Mouse (Mus musculus): ENCODE data around the gene Gapdh.

The Gapdh gene

DNA sequence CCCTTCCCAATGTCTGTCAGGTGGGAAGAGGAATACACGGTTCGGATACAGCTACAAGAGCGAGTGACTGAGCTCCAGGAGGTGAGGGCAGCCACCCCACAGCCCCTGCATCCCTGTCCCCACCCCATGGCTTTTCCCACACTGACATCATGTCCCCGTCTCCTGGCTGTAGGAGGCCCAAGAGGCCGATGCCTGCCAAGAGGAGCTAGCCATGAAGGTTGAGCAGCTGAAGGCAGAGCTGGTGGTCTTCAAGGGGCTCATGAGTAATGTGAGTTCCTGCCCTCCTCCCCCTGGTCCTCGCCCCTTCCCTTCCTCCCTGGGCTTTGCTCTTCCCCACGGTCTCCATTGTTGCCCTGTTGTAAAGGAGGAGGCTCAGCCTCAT lies 16.7 kb downstream of the Gapdh start:
- no peak for DNase-seq (ENCODE audit: low spot score in 2 of 2)

DNA sequence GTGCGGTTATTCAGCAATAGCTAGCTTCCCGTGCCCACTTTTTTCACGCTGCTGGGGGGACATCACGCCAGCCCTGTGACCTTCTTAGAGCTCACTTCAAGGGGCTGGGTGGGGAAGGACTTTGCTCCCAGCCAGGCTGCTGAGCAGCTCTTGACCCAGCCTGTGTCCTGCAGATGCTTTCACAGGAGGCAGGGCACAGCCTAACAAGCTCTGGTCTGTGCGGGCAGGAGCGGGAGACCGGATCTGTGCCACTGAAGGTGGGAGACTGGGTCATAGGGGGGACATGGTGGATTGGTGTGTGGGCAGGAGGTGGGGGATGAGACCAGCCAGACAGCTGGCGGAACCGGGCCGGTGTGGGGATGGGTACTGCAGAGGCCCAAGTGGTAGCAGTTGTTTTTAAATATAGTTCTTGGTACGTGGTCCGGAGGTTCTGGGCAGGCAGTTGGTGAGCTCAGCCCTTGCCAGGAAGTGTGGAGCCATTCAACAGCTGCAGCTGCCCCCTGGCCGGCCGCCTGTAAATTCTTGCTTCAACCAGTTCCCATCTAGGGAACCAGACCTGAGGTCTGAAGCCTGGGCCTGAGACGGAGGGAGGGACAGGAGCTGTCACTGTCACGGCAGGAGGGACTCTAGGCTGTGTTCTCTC lies 17.2 kb downstream of the Gapdh start:
- no peak for DNase-seq (ENCODE audit: low spot score in 2 of 2)

DNA sequence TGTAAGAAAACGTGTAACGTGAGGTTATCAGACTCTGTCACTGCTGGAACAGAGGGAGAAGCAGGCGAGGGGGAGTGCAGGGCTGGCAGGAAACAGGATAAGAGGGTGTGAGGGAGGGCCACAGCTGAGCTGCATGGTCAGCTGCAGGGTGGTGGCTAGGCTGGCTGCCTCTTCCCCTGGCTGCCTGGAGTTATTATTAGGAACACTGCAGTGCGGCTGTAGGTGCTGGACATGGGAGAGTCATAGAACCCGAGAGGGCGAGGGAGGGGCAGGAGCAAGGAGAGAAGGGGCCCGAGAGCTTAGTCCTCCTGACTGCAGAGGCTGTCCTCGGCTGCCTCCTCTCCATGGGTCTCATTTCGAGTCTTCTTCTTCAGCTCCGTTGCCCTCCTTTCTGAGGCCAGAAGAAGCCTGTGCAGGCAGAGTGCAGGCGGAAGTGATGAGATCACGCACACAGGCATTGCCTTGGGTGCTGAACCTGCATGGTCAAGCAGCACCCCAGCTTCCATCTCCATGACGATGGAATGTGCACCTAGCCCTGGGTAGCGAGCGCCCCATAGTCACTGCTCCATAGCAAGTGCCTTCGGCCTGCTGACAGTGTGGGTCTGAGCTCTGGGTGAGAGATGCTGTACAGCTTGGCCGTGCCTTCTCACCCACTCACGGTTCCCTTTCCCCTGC lies 17.9 kb downstream of the Gapdh start:
- no peak for DNase-seq (ENCODE audit: low spot score in 2 of 2)

DNA sequence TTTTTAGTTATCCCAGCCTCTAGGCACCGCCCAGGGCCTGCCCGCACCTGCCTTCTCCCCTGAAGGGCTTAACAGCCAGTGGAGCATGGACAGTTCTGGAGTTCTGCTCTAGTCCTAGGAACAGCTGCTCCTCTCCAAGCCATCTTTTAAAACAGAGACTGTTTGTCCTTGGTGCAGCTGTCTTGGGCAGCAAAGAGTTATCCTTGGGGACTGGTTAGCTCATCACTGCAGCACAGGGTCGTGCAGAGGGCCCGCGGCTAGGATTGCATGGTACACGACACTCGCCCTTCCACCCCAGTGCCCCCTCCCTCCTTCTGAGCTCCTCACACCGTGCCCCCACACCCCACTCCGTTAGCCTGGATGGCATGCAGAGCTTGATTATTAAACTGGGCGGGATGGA lies 18.9 kb downstream of the Gapdh start:
- no peak for DNase-seq (ENCODE audit: low spot score in 2 of 2)

DNA sequence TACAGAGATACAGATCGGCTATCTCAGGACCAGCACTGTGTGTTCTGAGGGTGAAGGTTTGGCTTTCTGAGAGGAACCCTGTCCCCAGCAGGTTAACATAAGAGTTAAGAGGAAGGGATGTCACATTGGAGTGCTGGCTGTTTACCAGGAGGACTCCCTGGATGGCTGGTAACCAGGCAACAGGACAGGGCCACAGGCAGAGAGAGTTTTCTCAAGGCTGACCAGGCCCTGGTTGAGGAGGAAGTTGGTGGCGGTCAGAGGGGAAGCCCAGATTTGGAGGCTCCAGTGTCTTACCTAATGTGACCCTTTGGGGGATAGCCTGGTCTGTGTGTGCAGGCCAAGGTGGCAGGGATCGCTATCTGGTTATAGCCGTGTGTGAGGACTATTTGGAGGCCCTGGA lies 19.5 kb downstream of the Gapdh start:
- DNase-seq (ENCODE audit: low spot score in 2 of 2), result no peak

DNA sequence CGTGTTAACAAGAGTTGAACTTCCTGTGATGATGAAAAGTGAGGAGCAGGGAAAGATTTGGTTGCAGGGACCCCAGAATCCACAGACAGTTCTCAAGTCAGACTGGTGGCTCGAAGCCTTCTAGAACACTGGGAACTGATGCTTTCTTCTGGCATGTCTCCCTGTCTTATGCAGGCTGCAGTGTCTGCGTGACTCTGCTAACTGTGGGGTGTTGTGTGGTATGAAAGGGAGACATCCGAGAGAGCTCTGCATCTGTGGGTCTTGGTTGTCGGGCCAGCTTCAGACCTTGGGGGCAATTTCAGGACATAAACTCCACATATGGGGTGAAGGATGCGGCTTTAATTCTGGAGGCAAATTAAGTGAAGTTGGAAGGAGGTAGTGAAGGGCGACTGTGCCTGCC lies 20.1 kb downstream of the Gapdh start:
- no peak for DNase-seq (ENCODE audit: low spot score in 2 of 2)

DNA sequence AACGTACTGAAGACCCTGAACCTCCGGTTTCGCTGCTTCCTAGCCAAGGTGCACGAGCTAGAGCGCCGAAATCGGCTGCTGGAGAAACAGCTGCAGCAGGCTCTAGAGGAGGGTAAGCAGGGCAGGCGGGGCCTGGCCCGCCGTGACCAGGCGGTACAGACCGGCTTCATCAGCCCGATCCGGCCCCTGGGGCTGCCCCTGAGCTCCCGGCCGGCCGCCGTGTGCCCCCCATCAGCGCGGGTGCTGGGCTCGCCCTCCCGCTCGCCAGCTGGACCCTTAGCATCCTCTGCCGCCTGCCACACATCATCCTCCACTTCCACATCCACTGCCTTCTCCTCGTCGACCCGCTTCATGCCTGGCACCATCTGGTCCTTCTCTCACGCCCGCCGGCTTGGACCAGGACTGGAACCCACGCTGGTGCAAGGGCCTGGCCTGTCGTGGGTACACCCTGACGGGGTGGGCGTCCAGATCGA lies 20.8 kb downstream of the Gapdh start:
- DNase-seq (ENCODE audit: low spot score in 2 of 2), result peak in 1 of 2 experiments; percentile 32

DNA sequence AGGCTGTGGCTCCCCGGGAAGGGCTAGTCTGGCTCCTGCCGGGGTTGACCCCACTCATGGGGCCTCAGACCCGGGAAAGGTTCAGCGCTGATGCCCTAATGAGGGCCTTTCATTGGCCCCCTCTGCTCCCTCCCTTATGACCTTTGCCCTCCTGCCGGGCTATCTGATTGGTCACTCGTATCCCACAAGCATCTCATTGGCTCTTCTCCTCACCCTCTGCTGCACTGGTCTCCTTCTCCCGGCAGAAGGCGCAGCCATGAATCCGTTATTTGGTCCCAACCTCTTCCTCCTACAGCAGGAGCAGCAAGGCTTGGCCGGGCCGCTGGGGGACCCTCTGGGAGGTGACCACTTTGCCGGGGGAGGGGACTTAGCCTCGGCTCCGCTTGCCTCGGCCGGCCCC lies 21.3 kb downstream of the Gapdh start, which contains the start of gene Iffo1:
TSS of gene Iffo1 (plus strand) at position 241 of the 400 bp plus-strand sequence.
- DNase-seq (ENCODE audit: low spot score in 2 of 2), result peak; percentile 75 to 82

DNA sequence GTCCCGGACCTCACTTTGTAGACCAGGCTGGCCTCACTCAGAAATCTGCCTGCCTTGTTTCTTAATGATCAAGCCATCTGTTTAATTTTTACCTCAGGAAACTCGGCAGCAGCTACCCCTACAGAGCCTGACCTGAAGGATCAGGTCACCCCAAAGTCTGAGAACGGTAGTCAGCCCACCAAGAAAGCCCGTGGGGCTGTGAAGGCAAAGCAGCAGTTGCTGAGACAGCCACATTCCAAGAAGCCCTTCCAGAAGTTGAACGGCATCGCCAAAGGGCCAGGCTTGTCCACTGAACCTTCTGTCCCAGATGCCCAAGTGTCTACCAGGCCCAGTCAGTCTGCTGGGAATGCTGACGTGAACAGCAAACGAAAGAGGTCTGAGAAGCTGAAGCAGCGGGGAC lies 22.4 kb downstream of the Gapdh start:
- DNase-seq (ENCODE audit: low spot score in 2 of 2), result no peak

DNA sequence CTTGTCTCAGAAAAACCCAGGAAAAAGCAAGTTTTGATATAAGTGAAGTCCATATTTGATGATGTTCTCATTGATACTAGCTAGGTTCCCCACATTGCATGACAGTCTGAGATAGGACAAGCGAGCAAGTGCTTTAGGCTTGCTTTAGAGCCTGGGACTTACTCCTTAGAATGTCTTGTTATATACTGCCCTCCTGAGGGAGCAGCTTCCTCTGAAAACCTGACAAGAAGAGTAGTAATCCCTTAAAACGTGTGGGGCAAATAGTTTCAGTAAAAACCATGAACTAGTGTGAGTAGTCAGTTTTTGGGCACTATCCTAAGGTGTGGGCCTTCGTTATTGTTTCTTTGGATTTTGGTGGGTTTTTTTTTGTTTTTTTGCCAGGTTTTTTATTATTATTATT lies 23.1 kb downstream of the Gapdh start:
- no peak for DNase-seq (ENCODE audit: low spot score in 2 of 2)

DNA sequence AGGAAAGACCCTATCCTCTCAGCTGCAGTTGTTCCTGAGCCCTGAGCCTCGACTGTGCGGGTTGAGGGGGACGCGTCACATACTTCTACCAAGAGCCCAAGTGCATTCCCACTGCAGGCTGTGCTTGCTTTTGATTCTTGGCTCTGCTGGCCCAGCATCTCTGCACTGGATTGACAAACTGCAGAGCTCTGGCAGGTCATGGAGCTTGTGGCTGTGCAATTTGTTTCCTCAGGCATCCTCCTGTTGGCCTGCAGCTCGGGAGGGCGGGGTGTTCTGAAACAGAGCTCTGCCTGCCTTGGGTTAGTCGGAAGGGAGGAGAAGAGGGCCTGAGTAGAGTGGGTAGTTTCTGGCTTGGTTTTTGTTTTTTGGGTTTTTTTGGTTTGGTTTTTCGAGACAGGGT lies 23.8 kb downstream of the Gapdh start:
- DNase-seq (ENCODE audit: low spot score in 2 of 2), result no peak

DNA sequence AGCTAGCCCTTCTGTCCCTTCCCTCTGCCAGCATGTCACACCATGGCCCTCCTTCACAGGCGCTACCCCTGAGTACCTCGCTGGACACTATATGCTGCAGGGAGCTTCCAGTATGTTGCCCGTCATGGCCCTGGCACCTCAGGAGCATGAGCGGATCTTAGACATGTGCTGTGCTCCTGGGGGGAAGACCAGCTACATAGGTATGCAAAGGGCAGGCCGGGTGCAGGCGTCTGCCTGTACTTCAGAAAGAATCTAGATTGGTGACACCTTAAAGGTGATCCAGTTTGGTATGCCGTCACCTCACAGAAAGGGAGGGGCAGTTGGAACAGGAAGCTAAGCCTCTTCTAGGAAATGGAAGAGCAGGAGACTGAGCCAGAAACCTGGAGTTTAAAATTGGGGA lies 26.5 kb downstream of the Gapdh start:
- DNase-seq (ENCODE audit: low spot score in 2 of 2), result no peak

DNA sequence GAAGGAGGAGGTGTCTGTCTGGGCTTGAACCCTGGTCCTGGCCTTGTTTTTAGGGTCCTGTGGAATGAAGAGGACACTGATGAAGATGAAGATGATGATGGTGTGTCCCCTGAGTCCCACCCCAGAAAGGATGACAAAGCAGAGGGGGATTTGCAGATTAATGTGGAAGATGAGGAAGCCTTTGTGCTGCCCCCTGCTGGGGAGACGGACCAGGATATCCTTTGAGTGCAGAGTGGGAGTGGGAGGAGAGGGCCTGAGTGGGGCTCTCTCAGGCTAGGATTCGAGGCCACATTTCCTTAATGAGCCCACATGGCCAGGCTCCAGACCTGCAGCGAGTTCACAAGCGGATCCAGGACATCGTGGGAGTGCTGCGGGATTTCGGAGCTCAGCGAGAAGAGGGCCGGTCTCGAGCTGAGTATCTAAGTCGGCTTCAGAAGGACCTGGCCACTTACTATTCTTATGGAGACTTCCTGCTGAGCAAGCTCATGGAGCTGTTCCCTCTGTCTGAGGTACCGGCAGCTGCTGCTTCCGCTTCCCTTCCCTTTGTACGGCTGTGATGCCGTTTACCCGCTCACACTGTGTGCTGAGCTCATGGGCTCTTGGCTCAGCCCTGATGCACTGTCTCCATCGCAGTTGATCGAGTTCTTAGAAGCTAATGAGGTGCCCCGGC lies 29.1 kb downstream of the Gapdh start:
- peak in 1 of 2 experiments; percentile 71 for DNase-seq (ENCODE audit: low spot score in 2 of 2)

DNA sequence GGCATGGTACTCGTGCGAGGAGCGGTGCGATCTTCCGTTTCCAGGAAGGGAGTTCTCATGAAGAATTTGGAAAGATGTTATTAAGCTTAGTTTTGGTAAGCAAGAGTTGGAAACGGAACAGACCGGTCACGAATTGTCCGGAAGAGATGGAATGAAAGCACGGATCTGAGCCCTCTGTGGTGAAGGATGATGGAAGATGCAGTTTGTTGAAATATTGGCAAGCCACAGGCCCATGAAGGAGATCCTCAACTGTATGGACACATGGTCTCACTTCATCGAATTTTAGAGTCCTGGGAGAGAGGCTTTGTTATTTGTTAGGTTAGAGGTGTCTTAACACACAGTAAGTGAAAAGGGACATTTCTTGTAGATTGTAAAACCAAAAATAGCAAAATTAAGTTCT lies 33.8 kb downstream of the Gapdh start:
- DNase-seq (ENCODE audit: low spot score in 2 of 2), result no peak

DNA sequence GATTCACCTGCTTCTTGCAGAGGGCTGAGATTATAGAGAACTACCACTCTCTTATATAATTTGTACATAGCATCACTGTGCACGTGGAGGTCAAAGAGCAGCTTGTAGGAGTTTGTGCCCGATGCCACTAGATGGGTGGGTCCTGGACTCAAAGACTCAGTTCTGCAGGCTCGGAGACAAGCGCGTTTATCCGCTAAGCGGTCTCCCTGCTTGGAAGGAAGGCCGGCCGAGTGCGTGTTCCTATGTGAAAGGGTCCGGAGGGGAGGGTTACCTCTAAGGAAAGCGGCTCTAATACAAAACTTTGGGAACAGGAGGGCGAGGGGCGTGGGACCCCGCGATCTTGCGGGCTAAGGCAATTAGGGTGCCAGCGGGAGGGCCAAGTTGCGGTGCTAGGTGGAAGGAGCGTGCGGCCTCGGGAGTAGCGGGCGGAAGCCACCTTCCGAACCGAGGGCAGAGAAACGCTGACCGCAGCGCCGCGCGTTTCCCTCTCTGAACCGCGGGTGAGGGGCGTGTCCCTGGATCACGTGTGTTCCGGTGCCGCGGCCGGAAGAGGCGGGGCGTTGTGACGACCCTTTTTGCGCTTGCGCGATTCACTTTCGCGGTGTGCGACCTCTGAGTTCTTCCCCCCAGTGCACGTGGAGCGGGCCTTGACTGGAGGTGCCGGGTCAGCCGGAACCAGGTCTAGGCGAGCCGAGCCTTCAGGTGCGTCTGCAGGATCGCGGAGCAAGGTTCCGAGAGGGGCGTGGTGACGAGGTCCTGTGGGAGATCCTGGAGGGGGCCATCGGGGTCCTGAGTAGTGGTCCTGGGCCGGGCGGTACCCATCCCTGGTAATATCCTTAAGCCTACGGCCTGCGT lies 34.7 kb downstream of the Gapdh start, which contains the start of gene Nop2:
TSS of gene Nop2 (plus strand) at position 608 of the 855 bp plus-strand sequence.
- peak; percentile 75 to 88 for DNase-seq (ENCODE audit: low spot score in 2 of 2)

DNA sequence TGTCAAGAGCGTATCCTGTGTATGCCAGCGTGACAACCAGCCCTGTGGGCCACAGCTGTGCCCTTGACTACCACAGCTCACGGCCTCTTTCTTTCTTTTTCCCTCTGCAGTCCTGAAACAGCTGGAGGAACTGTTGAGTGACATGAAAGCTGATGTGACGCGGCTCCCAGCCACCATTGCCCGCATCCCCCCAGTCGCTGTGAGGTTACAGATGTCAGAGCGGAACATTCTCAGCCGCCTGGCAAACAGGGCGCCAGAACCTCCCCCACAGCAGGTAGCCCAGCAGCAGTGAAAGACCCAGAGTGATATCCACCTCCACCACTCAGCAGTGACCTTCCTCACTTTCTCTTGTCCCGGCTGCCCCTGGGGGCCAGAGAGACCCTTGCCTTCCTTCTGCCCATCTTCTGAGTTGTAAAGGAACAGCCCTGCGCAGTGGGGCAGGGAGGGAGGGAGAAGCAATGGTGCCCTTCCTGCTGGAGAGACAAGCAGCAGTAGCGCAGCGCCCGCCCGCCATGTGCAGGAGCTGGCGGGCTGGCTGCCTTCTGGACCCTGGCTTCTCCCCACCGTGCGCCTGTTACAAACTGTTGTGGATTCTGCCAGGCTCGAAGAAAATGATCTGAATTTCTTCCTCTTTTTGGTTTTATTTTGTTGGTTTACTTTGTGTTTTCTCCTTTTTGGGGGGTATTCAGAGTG lies 36.4 kb downstream of the Gapdh start:
- no peak for DNase-seq (ENCODE audit: low spot score in 2 of 2)

DNA sequence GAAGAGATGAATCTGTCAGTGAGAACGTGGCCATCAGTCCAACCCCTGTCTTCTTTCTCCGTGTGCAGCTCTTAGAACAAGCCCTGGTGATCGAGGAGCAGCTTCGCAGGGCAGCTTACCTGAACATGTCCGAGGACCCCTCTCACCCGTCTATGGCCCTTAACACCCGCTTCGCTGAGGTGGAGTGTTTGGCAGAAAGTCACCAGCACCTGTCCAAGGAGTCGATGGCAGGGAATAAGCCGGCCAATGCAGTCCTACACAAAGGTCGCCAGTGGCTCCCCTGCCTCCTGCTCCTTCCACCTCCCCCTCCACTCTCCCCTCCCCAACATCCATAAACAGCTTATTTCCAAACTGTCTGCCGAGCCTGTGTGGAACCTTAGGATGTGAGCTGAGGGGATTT lies 37.5 kb downstream of the Gapdh start:
- no peak for DNase-seq (ENCODE audit: low spot score in 2 of 2)

DNA sequence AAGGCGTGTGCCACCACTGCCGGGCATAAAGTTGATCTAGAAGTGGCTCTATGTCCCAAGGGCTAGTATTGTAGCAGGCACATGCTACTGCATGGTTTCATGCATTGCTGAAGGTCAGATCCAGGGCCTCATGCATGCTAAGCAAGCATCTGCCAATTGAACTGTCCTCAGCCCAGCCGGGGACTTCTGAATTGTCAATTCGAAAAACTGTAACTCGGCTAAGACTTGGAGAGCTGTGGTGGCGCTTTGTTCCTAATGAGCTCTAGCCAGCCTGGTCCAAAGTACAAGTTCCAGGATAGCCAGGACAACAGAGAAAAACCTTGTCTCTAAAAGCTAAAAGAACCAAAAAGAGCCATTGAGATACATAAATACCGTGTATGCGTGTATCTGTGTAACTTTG lies 46.9 kb downstream of the Gapdh start:
- DNase-seq (ENCODE audit: low spot score in 2 of 2), result no peak

DNA sequence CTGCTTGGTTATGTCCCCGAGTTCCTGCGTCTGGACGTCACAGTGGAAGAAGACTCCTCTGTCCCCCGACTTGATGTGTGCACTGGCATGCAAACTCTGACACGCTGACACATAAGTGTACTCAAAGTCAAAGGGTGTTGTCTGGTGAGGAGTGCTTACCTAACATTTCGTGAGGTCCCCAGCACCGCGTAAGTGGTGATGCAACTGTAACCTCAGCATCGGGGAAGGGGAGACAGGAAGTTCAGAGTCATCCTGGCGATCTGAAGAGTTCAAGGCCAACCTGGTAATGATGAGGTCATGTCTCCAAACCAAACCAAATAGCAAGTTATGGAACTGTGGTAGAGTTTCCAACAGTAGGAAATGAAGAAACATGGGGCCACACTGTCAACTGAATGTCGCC lies 53.7 kb downstream of the Gapdh start:
- no peak for DNase-seq (ENCODE audit: low spot score in 2 of 2)
